Mouse (Mus musculus): Measurements from ENCODE around the gene Tmem182. TPM values are rescaled to one million over a fixed set of nuclear protein-coding genes. Genes with fewer than 3 reads are reported as not detected.

Gene Tmem182
- total and polyA plus RNA-seq, 2 experiments: 0.28 TPM; not detected in 1

DNA sequence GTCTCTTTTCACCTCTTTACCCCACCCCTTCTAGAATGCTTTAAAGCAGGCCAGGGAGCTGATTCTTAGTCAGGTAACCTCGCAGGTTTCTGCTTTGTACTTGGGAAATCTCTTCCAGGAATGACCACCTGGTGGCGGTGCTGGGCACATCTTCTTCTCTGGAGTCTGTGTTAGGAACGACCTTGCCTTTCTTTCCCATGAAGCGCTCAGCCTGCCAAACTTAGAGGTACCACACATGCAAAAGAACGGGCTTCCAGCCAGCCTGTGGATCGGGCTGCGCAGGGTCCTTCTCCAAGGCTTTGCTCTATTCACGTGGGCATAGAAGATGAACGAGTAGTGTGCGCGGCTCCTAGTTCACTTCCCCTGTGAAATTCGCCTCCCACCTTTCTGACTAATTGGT, 82.3 kb downstream of the Tmem182 start:
- 39% methylated on average over 12 of the region's 12 CpGs for WGBS
- H3K79me2 ChIP-seq (ENCODE audit: control insufficient read depth, insufficient read depth, low read length): no peaks in the 10 kb centered on the region
- H3K27ac ChIP-seq (replicated peaks; ENCODE audit: insufficient read depth, low read depth, low read length): no peak overlapping the region
- no peak overlapping the region for H3K9ac ChIP-seq (ENCODE audit: low read depth, low read length)
- TF ChIP-seq CTCF (IDR thresholded peaks at IDR 0.05; ENCODE audit: low read depth, low read length): no peak
- no peak for TF ChIP-seq POLR2A (IDR thresholded peaks at IDR 0.05; ENCODE audit: extremely low read depth, insufficient read depth, low read length)
- H3K27me3 ChIP-seq (ENCODE audit: control insufficient read depth, insufficient read depth, low read length): no peaks in the 10 kb centered on the region
- H3K4me1 ChIP-seq (ENCODE audit: control insufficient read depth, insufficient read depth, low read length): no peaks in the 10 kb centered on the region
- no peak for DNase-seq (ENCODE audit: extremely low read depth, low read depth, low spot score)
- no peaks in the 10 kb centered on the region for H3K36me3 ChIP-seq (ENCODE audit: control insufficient read depth, insufficient read depth, low read length)
- H3K4me3 ChIP-seq (ENCODE audit: insufficient read depth, low read depth, low read length): no peak overlapping the region

DNA sequence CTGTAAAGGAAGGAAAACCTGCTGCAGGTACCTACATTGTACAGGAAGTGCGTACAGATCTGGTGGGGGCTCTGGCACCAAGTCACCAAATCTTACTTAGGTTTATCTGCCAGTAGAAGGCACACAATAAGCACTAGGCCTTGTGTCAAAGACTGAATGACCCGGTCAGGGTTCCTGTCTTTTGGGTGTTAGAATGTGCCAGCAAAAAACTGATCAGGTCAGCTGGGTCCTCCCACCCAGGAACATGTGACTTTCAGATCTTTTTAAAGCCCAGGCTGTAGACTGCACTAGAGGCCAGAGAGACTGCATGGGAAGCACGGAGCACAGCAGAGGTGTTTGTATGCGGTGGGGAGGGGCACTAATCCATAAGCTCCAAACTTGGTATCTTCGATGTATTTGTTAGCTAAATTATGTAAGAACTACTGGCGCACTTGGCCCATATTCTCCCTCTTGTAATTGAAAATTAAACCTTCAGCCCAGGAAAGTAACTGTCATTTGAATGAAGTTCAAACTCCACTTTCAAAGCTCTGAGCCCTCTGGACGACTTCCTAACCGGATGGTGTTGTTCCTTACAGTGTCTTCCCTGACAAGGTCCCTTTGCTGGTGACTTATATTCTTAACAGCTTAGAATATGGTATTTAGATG, 83.1 kb downstream of the Tmem182 start:
- no peak overlapping the region for H3K9ac ChIP-seq (ENCODE audit: low read depth, low read length)
- H3K27me3 ChIP-seq (ENCODE audit: control insufficient read depth, insufficient read depth, low read length): no peaks in the 10 kb centered on the region
- H3K4me3 ChIP-seq (ENCODE audit: insufficient read depth, low read depth, low read length): no peak overlapping the region
- H3K4me1 ChIP-seq (ENCODE audit: control insufficient read depth, insufficient read depth, low read length): no peaks in the 10 kb centered on the region
- no peaks in the 10 kb centered on the region for H3K36me3 ChIP-seq (ENCODE audit: control insufficient read depth, insufficient read depth, low read length)
- 85% methylated on average over 8 of the region's 8 CpGs for WGBS
- TF ChIP-seq POLR2A (IDR thresholded peaks at IDR 0.05; ENCODE audit: extremely low read depth, insufficient read depth, low read length) (no peak), CTCF (IDR thresholded peaks at IDR 0.05; ENCODE audit: low read depth, low read length) (no peak)
- DNase-seq (ENCODE audit: extremely low read depth, low read depth, low spot score): no peak
- H3K79me2 ChIP-seq (ENCODE audit: control insufficient read depth, insufficient read depth, low read length): no peaks in the 10 kb centered on the region
- no peak overlapping the region for H3K27ac ChIP-seq (replicated peaks; ENCODE audit: insufficient read depth, low read depth, low read length)

DNA sequence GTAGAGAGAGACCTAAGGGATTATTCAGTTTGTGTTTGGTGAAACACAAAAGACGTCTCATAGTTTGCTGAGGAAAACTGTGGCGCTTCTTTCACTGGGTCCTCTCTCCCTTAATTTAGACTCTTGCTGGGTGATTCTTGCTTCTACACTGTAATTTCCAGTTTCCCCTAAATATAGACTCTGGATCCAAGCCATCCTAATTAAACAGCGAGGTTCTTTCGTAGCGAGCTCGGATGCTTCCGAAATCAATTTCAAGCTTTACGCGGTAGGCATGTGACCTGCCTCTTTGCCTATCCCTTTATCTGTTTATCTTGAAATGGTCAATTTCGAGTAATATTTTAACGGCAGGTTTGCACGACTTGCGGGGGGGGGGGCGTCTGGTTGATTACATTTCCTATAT, 84.2 kb downstream of the Tmem182 start:
- H3K36me3 ChIP-seq (ENCODE audit: control insufficient read depth, insufficient read depth, low read length): no peaks in the 10 kb centered on the region
- H3K9ac ChIP-seq (ENCODE audit: low read depth, low read length): no peak overlapping the region
- H3K79me2 ChIP-seq (ENCODE audit: control insufficient read depth, insufficient read depth, low read length): no peaks in the 10 kb centered on the region
- DNase-seq (ENCODE audit: extremely low read depth, low read depth, low spot score): no peak
- no peak overlapping the region for H3K4me3 ChIP-seq (ENCODE audit: insufficient read depth, low read depth, low read length)
- H3K27me3 ChIP-seq (ENCODE audit: control insufficient read depth, insufficient read depth, low read length): no peaks in the 10 kb centered on the region
- 86% methylated on average over 14 of the region's 14 CpGs for WGBS
- H3K4me1 ChIP-seq (ENCODE audit: control insufficient read depth, insufficient read depth, low read length): no peaks in the 10 kb centered on the region
- TF ChIP-seq POLR2A (IDR thresholded peaks at IDR 0.05; ENCODE audit: extremely low read depth, insufficient read depth, low read length) (no peak), CTCF (IDR thresholded peaks at IDR 0.05; ENCODE audit: low read depth, low read length) (no peak)
- H3K27ac ChIP-seq (replicated peaks; ENCODE audit: insufficient read depth, low read depth, low read length): no peak overlapping the region

- WGBS: 74% methylated on average over 8 of the region's 8 CpGs
- TF ChIP-seq POLR2A (IDR thresholded peaks at IDR 0.05; ENCODE audit: extremely low read depth, insufficient read depth, low read length): no peak
- no peak for TF ChIP-seq CTCF (IDR thresholded peaks at IDR 0.05; ENCODE audit: low read depth, low read length)
- H3K4me3 ChIP-seq (ENCODE audit: insufficient read depth, low read depth, low read length): no peak overlapping the region
- H3K27me3 ChIP-seq (ENCODE audit: control insufficient read depth, insufficient read depth, low read length): no peaks in the 10 kb centered on the region
- no peaks in the 10 kb centered on the region for H3K36me3 ChIP-seq (ENCODE audit: control insufficient read depth, insufficient read depth, low read length)
- DNase-seq (ENCODE audit: extremely low read depth, low read depth, low spot score): no peak
- H3K4me1 ChIP-seq (ENCODE audit: control insufficient read depth, insufficient read depth, low read length): no peaks in the 10 kb centered on the region
- H3K79me2 ChIP-seq (ENCODE audit: control insufficient read depth, insufficient read depth, low read length): no peaks in the 10 kb centered on the region
- H3K27ac ChIP-seq (replicated peaks; ENCODE audit: insufficient read depth, low read depth, low read length): no peak overlapping the region
- no peak overlapping the region for H3K9ac ChIP-seq (ENCODE audit: low read depth, low read length)
Observed at GRCm38 (mm10) chr1:40890246-40890645, 84.8 kb downstream of the Tmem182 start.

GRCm38 (mm10) chr1:40903712-40904111, 98.3 kb downstream of the Tmem182 start:
- Histone ChIP-seq H3K27me3 (ENCODE audit: control insufficient read depth, insufficient read depth, low read length) (no peaks in the 10 kb centered on the region), H3K36me3 (ENCODE audit: control insufficient read depth, insufficient read depth, low read length) (no peaks in the 10 kb centered on the region), H3K27ac (replicated peaks; ENCODE audit: insufficient read depth, low read depth, low read length) (no peak overlapping the region), H3K4me1 (ENCODE audit: control insufficient read depth, insufficient read depth, low read length) (no peaks in the 10 kb centered on the region), H3K79me2 (ENCODE audit: control insufficient read depth, insufficient read depth, low read length) (no peaks in the 10 kb centered on the region), H3K4me3 (ENCODE audit: insufficient read depth, low read depth, low read length) (no peak overlapping the region), H3K9ac (ENCODE audit: low read depth, low read length) (no peak overlapping the region)
- no peak for DNase-seq (ENCODE audit: extremely low read depth, low read depth, low spot score)
- TF ChIP-seq CTCF (IDR thresholded peaks at IDR 0.05; ENCODE audit: low read depth, low read length) (no peak), POLR2A (IDR thresholded peaks at IDR 0.05; ENCODE audit: extremely low read depth, insufficient read depth, low read length) (no peak)

Other genes starting within 250 kb of the Tmem182 start
- gene Slc9a4, start 225.5 kb upstream of the Tmem182 start, total RNA-seq (2014; rRNA removed): 0.18 TPM in 1 of 2 replicates, not detected in the other
- gene Slc9a4, start 225.5 kb upstream of the Tmem182 start, polyA plus RNA-seq (2012; rRNA removed): not detected in 2 replicates
- gene Slc9a2, start 125.0 kb upstream of the Tmem182 start, total RNA-seq (2014; rRNA removed): 0.18 TPM in 1 of 2 replicates, not detected in the other
- gene Slc9a2, start 125.0 kb upstream of the Tmem182 start, polyA plus RNA-seq (2012; rRNA removed): 0.01 and 0.10 TPM in 2 replicates
- 1.8 and 1.9 TPM in 2 replicates for gene Mfsd9, start 14.9 kb upstream of the Tmem182 start, total RNA-seq (2014; rRNA removed)
- 1.2 and 1.6 TPM in 2 replicates for gene Mfsd9, start 14.9 kb upstream of the Tmem182 start, polyA plus RNA-seq (2012; rRNA removed)

Measured in liver, adult 2 months (tissue).